Mouse (Mus musculus): Measurements from ENCODE around the gene Kcnj1. TPM values are rescaled to one million over a fixed set of nuclear protein-coding genes. Genes with fewer than 3 reads are reported as not detected.
A peak's percentile ranks its signal among the peaks of the same experiment; 100 is the strongest.

Gene Kcnj1
- polyA plus RNA-seq, 1 experiment, result 0.03 TPM

DNA sequence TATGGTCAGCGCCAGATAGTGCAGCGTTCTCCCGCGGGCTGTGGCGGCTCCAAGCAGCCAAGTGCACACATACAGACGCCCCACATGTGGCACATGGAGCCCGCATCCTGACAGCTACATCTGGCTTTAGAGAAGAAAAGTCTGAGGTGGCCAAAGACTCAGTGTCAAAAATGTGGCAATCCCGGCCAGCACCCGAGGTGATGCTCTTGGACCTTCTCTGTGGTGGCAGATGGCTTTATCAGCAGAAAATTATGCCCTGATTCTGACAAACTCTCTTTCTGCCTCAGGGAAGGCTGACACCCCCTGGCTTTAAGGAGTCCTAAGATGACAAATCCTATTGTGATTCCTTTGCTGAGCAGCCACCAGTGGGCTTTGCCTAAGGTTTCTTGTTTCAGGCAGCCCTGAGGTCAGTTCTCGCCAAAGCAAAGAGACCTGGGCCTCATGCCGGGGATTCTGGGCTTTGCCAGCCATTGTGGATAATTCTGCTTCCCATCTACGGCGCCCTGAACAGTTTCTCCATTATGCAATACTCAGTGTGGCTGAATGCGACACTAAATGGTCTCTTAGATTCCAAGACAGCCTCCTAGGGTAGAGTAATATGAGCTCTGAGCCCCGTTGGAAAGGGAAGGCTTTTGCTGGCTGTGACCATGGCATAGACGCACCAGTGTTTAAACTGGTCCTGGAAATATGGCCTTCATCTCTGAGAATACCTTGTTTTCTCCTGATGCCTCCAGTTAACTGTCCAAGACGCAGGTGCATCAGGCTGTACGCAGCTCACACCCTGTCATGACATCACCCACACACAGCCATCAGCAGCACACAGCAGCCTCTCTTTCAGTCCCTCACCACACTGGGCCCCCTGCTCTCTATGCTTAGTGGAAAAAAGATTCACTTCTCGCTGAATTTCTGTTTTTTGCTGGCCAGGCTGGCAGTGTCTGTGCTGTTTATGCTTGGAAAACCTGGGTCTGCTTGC is 62.2 kb downstream of the Kcnj1 start:
- Histone ChIP-seq H3K4me3 (ENCODE audit: control insufficient read depth, insufficient read depth, low read length) (no peak overlapping the region), H3K36me3 (ENCODE audit: control insufficient read depth, insufficient read depth, low read length) (peaks cover 43% of the 10 kb centered on the region), H3K27me3 (ENCODE audit: control insufficient read depth, insufficient read depth, low read length) (no peaks in the 10 kb centered on the region), H3K27ac (ENCODE audit: control insufficient read depth, insufficient read depth, low read length) (no peak overlapping the region), H3K4me1 (replicated peaks; ENCODE audit: control insufficient read depth, insufficient read depth, low read length) (no peaks in the 10 kb centered on the region)
- TF ChIP-seq POLR2A (IDR thresholded peaks at IDR 0.05; ENCODE audit: control insufficient read depth, extremely low read depth, insufficient read depth, low read length, poor library complexity) (no peak), CTCF (IDR thresholded peaks at IDR 0.05; ENCODE audit: borderline replicate concordance, control insufficient read depth, extremely low read depth, insufficient read depth, low read length, poor library complexity) (no peak)
- 95% methylated on average over 19 of the region's 19 CpGs for WGBS
- no peak for DNase-seq

DNA sequence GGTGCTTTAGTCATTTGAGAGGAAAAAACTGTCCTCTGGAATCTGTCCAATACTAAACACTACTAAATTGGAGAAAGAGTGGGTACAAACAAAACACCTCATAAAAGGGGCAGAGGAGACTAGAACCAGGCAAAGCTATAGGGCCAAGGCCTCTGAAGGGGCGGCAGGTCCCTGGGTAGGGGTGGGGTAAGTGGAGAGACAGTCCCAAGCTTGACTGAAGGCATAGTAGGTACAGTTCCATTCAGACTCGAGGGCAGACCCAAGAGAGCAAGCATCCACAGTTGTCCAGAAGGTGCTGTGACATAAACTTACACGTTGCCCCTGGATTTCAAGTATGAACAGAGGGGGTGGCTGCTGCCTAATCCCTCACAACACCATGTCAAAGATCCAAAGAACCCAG is 70.8 kb downstream of the Kcnj1 start:
- Histone ChIP-seq H3K27me3 (ENCODE audit: control insufficient read depth, insufficient read depth, low read length) (no peaks in the 10 kb centered on the region), H3K4me1 (replicated peaks; ENCODE audit: control insufficient read depth, insufficient read depth, low read length) (no peaks in the 10 kb centered on the region), H3K36me3 (ENCODE audit: control insufficient read depth, insufficient read depth, low read length) (peaks cover 32% of the 10 kb centered on the region), H3K4me3 (ENCODE audit: control insufficient read depth, insufficient read depth, low read length) (no peak overlapping the region), H3K27ac (ENCODE audit: control insufficient read depth, insufficient read depth, low read length) (no peak overlapping the region)
- 96% methylated on average over 3 of the region's 3 CpGs for WGBS
- DNase-seq, result no peak
- TF ChIP-seq POLR2A (IDR thresholded peaks at IDR 0.05; ENCODE audit: control insufficient read depth, extremely low read depth, insufficient read depth, low read length, poor library complexity) (no peak), CTCF (IDR thresholded peaks at IDR 0.05; ENCODE audit: borderline replicate concordance, control insufficient read depth, extremely low read depth, insufficient read depth, low read length, poor library complexity) (no peak)

DNA sequence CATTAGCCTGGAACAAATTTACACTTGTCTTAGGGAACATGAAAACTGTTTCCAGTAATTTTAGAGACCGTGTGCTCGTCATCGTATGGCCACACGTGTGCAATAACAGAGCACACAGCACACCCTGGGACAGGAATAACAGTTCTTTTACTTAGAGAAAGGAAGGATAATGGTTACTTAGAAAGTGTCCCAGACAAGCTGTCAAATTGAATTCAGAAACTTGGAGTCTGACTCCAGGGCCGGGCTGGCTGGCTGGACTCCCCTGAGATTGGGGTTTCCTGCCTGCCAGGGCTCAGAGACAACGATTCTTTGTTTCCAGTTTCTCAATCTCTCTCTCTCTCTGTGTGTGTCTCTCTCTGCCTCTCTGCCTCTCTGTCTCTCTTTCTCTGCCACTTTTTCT is 71.5 kb downstream of the Kcnj1 start:
- TF ChIP-seq CTCF (IDR thresholded peaks at IDR 0.05; ENCODE audit: borderline replicate concordance, control insufficient read depth, extremely low read depth, insufficient read depth, low read length, poor library complexity), result no peak
- no peak for TF ChIP-seq POLR2A (IDR thresholded peaks at IDR 0.05; ENCODE audit: control insufficient read depth, extremely low read depth, insufficient read depth, low read length, poor library complexity)
- 80% methylated on average over 6 of the region's 6 CpGs for WGBS
- Histone ChIP-seq H3K27me3 (ENCODE audit: control insufficient read depth, insufficient read depth, low read length) (no peaks in the 10 kb centered on the region), H3K4me3 (ENCODE audit: control insufficient read depth, insufficient read depth, low read length) (no peak overlapping the region), H3K27ac (ENCODE audit: control insufficient read depth, insufficient read depth, low read length) (no peak overlapping the region), H3K36me3 (ENCODE audit: control insufficient read depth, insufficient read depth, low read length) (peaks cover 38% of the 10 kb centered on the region), H3K4me1 (replicated peaks; ENCODE audit: control insufficient read depth, insufficient read depth, low read length) (no peaks in the 10 kb centered on the region)
- DNase-seq, result no peak

DNA sequence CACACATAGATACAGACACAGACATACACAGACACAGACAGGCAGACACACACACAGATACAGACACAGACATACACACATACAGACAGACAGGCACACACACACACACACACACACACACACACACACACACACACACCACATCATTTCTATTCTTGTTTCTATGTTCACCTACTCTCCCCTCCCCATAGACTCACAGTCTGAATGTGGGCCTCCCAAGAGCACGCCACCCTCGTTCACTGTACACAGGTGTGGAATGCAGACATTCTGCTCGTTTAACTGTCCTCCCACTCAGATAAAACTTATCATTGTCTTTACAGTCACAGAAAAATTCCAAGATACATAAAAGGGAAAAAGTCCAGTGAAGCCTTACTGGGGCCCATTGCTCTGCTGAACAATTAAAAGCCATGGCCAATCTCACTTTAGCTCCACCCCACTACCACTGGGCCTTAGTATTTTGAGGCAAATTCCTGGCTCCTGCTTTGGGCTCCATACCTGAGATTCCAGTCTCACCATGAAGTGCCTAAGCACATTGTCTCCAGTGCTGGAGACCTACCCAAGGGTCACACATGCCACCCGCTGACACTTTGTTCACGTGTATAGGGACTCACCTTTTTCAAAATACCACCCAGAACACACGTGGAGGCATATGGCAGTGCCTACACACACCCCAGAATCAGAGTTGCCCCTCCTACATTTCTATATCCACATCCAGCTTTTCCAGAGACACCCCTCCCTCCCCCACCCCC is 72.3 kb downstream of the Kcnj1 start:
- Histone ChIP-seq H3K27me3 (ENCODE audit: control insufficient read depth, insufficient read depth, low read length) (no peaks in the 10 kb centered on the region), H3K27ac (ENCODE audit: control insufficient read depth, insufficient read depth, low read length) (no peak overlapping the region), H3K4me3 (ENCODE audit: control insufficient read depth, insufficient read depth, low read length) (no peak overlapping the region), H3K36me3 (ENCODE audit: control insufficient read depth, insufficient read depth, low read length) (peaks cover 46% of the 10 kb centered on the region), H3K4me1 (replicated peaks; ENCODE audit: control insufficient read depth, insufficient read depth, low read length) (no peaks in the 10 kb centered on the region)
- TF ChIP-seq POLR2A (IDR thresholded peaks at IDR 0.05; ENCODE audit: control insufficient read depth, extremely low read depth, insufficient read depth, low read length, poor library complexity) (no peak), CTCF (IDR thresholded peaks at IDR 0.05; ENCODE audit: borderline replicate concordance, control insufficient read depth, extremely low read depth, insufficient read depth, low read length, poor library complexity) (no peak)
- no peak for DNase-seq
- 97% methylated on average over 6 of the region's 6 CpGs for WGBS

- H3K4me1 ChIP-seq (replicated peaks; ENCODE audit: control insufficient read depth, insufficient read depth, low read length), result no peaks in the 10 kb centered on the region
- peak; percentile 72 for DNase-seq
- no peak overlapping the region for H3K4me3 ChIP-seq (ENCODE audit: control insufficient read depth, insufficient read depth, low read length)
- WGBS, result 53% methylated on average over 3 of the region's 3 CpGs
- no peak for TF ChIP-seq CTCF (IDR thresholded peaks at IDR 0.05; ENCODE audit: borderline replicate concordance, control insufficient read depth, extremely low read depth, insufficient read depth, low read length, poor library complexity)
- no peak for TF ChIP-seq POLR2A (IDR thresholded peaks at IDR 0.05; ENCODE audit: control insufficient read depth, extremely low read depth, insufficient read depth, low read length, poor library complexity)
- no peak overlapping the region for H3K27ac ChIP-seq (ENCODE audit: control insufficient read depth, insufficient read depth, low read length)
- peaks cover 54% of the 10 kb centered on the region for H3K36me3 ChIP-seq (ENCODE audit: control insufficient read depth, insufficient read depth, low read length)
- no peaks in the 10 kb centered on the region for H3K27me3 ChIP-seq (ENCODE audit: control insufficient read depth, insufficient read depth, low read length)
Observed at GRCm38 (mm10) chr9:32445789-32446188, 73.5 kb downstream of the Kcnj1 start.

DNA sequence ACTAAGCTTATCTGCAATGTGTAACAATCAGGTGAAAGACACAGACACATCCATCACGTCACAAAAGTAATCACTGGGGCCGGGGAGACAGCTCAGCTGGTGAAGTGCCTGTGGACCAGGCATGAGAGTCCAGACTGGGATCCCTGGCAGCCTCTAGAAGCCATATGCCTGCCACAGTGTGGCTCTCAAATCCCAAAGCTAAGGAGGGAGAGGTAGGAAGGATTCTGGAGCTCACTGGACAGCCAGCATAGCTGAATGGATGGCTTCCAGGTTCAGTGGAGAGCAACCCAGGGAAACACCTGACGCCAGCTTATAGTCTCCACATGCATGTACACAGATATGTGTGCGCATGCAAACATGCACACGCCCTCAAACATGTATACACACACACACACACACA is 76.5 kb downstream of the Kcnj1 start:
- no peak for TF ChIP-seq POLR2A (IDR thresholded peaks at IDR 0.05; ENCODE audit: control insufficient read depth, extremely low read depth, insufficient read depth, low read length, poor library complexity)

More for the DNA sequence above, 76.5 kb downstream of the Kcnj1 start:
- no peak for DNase-seq
- Histone ChIP-seq H3K4me3 (ENCODE audit: control insufficient read depth, insufficient read depth, low read length) (no peak overlapping the region), H3K27ac (ENCODE audit: control insufficient read depth, insufficient read depth, low read length) (no peak overlapping the region; the same call in 1 of the 2 replicates), H3K36me3 (ENCODE audit: control insufficient read depth, insufficient read depth, low read length) (peaks cover 60% of the 10 kb centered on the region), H3K27me3 (ENCODE audit: control insufficient read depth, insufficient read depth, low read length) (no peaks in the 10 kb centered on the region), H3K4me1 (replicated peaks; ENCODE audit: control insufficient read depth, insufficient read depth, low read length) (no peaks in the 10 kb centered on the region)
- 94% methylated on average over 5 of the region's 5 CpGs for WGBS

Other genes starting within 250 kb of the Kcnj1 start
- 0.45 and 1.4 TPM in 2 replicates for gene Kcnj5, start 28.1 kb upstream of the Kcnj1 start, polyA plus RNA-seq (2012; rRNA removed)
- gene Fli1, start 170.4 kb downstream of the Kcnj1 start, polyA plus RNA-seq (2012; rRNA removed), result 28.5 and 33.9 TPM in 2 replicates

Data from thymus, adult 2 months (tissue).